Mouse (Mus musculus): ENCODE results near the gene Mcrs1.
A peak's percentile ranks its signal among the peaks of the same experiment; 100 is the strongest.
"Not testable (repeated sequence)": the region's sequence is repeated elsewhere in the genome, so short reads cannot be mapped to it uniquely, and the experiment has no call there.

Mcrs1 gene

DNA sequence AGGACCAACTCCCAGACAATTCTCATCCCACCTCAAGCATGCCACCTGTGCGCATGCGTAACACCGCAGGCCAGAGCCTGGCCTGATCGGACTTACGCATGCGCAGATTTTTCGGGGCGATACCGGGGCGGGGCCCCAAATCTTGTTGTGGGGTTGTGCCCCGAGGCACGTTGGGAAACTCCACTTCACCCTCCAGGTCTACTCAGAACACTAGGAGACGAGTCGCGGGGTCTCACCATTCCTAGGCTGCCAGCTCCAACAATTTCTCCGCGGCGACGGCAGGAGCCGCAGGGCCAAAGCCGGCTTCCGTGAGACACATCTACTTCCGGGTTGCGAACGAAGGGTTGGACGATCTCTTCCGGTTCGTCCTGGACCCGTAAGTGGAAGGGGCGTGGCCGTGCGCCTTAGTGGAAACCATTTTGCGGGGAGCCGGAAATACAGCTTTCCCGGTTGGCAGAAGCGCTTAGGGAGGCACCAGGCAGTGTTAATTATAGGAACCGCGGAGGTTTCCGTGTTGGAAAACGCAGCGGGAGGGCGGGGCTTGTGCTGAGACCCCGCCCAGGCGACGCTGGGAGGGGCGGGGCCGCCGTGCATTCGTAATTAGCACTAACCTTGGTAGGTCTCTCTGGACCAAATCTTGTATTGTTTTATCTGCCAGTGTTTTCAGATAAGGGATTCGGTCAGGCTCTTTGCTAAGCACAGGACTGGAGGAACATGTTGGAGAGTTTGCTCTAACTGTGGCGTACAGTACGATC is at the start of gene Mcrs1:
TSS of gene Mcrs1 (minus strand) at position 336 of the 755 bp plus-strand sequence.
- peak; percentile 91 to 92 for DNase-seq

DNA sequence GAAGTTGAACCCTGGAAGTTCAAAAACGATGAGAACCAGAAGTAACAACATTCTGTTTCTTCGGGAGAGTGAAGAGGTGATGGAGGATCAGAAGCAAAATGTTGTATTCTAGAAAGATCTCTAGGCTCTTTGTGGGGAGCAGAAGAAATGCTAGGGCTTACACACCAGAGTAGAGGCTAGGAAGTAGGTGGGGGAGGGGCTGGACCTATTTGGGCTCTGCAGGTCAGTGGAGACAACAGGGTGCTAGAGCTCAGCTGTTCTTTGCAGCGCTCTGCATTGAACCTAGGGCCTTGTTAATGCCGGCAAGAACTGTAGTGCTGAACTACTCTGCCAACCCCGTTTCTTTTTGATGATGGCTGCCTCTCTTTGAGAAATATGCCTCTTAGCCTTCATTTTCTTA is 44.5 kb upstream of the Mcrs1 start:
- DNase-seq = no peak

DNA sequence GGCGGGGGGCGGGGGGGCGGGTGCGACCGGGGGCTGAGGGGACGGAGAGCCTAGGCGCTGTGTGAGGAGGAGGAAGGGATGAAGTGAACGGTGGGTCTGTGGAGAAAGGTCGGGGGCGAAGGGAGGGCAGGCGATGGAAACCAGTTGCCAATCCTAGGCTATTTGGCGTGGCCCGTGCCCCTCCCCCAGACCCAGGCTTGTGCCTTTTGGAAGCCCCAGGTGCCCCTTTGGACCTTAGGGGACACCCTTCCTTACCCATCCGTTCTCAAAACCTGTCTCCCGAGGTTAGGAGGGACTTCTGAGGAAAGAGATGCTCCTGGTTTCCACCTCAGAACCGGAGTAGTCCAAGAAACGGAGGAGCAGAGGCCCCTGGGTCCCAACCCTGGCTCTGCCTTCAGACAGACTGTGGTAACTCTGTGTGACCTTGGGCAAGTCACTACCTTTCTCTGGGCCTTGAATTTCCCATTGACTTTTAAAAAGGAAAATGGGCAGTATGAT is 43.8 kb upstream of the Mcrs1 start, which contains the start of gene Fam186b:
TSS of gene Fam186b (minus strand) at position 405 of the 498 bp plus-strand sequence.
- peak in 1 of 2 experiments; percentile 30 for DNase-seq

GRCm38 (mm10) chr15:99294813-99295374 is 43.1 kb upstream of the Mcrs1 start, which contains the start of gene Prpf40b:
Gene Prpf40b, plus strand, starts transcription at chr15:99295087.
- peak; percentile 83 to 88 for DNase-seq

DNA sequence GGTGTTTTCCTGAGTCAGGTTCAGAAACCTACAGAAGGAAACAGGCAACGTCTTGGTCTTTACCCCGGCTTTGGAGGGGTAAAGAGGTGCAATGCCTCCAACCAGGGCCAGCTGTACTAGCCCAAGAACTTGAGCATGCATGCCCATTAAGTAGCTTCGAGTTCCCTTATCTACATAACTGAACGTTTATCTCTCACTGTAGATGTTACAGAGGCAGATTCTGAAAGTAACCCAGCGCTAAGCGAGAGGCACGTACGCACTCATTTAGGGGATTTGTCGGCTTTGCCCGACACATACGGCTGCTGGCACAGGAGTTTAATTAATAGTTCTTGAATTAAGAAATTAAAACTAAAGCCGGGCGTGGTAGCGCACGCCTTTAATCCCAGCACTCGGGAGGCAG is 42.5 kb upstream of the Mcrs1 start:
- DNase-seq = no peak

DNA sequence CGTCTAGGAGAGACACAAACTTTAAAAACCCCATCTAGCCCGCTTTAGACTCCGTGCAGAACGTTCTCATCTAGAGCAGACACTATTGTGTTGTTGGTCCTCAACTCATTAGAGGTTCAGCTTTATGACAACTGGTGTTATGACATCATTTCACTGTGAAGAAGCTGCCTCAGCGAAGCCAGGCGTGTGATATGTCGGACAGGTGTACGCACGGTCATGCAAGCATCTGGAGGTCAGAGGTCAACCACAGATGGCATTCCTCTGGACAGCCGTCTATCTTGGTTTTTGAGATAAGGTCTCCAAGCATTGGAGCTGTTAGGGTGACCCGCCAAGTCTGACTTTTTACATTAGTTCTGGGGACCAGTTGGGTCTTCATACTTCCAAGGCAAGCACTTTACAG is 38.8 kb upstream of the Mcrs1 start:
- DNase-seq = no peak

- DNase-seq = no peak
Measured at GRCm38 (mm10) chr15:99285189-99285535, 33.4 kb upstream of the Mcrs1 start.

DNA sequence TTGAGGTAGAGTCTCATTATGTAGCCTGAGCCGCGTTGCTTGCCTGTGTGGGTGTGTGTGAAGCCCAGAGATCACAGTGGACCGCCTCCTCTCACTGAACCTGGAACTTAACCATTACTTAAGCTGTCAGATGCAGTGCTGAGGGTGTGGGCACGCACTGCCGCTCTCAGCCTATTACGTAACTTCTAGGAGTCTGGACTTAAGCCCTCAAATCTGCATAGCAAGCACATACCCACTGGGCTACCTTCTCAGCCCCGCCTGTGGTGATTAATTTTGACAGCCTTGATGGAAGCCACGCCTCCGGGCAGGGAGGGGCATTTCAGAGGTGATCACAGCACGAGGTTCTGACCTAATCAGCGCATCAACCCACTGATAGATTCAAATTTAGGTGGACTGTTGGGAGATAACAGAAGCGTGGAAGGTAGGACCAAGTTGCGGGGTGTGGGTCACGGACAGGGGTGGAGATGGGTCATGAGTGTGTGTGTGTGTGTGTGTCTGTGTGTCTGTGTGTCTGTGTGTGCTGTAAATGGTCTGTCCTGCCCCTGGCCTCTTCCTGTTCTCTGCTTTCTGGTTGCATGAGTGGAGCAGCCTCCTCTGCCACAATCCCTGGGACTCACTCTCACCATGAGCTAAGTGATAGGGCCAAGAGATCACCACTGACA is 32.9 kb upstream of the Mcrs1 start:
- DNase-seq = no peak

DNA sequence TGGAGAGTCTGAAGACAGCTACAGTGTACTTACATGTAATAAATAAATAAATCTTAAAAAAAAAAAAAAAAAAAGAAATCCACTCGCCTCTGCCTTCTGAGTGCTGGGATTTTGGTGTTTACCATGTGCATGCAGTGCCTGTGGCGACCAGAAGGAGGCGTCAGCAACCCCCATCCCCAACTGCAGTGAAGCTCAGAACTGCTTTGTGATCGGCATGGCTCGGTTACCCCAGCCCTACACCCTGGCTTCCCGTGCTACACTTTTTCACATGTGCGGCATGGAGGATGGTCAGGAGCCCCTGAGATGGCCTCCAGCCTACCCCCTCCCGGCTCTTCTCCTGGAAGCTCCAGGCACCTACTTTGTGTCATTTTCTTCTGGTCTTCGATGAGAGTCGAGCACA is 31.7 kb upstream of the Mcrs1 start:
- no peak for DNase-seq

DNA sequence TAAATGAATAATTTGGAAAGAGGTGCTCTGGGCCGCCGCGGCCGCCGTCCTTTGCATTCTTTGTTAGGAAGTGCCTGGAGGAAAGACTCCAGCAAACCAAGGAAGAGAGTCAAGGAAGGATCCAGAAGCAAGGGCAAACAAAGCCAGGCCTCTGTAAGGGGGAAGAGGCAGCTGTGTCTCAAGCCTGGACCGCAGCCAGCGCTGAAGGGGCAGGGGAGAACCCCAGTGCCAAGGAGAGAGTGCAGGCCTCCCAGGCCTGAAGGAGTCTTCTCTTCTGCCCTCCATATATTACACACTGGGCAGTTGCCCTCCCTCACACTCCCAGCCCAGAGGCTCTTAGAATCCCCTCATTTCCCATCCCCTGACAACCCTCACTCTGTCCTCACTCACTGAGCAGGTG is 26.5 kb upstream of the Mcrs1 start:
- no peak for DNase-seq

GRCm38 (mm10) chr15:99276095-99276494 is 24.3 kb upstream of the Mcrs1 start:
- no peak for DNase-seq

- DNase-seq = peak in 1 of 2 experiments; percentile 51
Measured at GRCm38 (mm10) chr15:99265679-99266078, 13.9 kb upstream of the Mcrs1 start.

GRCm38 (mm10) chr15:99264363-99264762 is 12.6 kb upstream of the Mcrs1 start:
- no peak for DNase-seq

DNA sequence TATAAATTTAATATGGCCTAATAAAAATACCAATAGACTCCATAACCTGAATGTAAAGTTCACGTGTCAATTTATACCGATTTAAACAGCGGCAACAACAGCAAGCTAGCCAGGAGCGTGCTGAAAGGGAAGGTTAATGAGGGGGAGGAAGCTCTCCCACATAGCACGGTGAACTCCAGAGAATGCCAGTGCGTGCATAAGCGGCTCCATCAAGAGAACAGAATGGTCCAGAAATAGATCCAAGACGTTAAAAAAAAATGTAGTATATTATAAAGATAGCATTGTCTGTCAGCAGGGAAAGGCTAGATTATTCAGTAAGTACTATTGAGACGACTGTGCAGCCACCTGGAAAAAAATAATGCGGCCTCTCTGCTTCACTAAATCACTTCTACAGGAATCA is 10.9 kb upstream of the Mcrs1 start:
- DNase-seq = no peak

GRCm38 (mm10) chr15:99259730-99260252 is 8.0 kb upstream of the Mcrs1 start:
- DNase-seq = peak; percentile 61 to 68

DNA sequence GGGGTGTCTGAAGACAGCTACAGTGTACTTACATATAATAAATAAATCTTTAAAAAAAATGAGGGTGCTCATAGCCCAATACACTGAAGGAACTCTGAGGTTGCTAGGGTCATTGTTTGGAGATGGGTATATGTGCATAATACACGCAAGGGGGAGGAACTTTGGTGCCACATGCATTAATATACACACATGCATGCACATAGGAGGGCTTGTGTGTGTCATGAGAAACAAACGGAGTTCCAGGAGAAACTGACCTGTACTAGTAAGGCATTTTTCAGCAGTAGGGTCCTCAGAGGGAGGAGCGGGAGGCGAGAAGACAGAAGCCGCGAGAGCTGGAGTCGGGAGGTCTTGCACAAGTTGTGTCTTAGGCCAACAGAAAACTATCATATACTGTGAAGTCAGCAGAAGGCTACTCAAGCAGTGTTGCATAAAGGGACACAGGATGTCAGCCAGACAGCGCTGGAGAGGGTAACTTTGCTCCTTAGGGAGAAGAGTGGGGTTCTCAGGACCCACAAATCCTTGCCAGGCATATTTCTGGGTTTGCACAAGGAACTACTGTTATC is 7.5 kb upstream of the Mcrs1 start:
- no peak for DNase-seq

GRCm38 (mm10) chr15:99255241-99255749 is 3.5 kb upstream of the Mcrs1 start:
- DNase-seq = no peak

- no peak for DNase-seq
Measured at GRCm38 (mm10) chr15:99254477-99255005, 2.8 kb upstream of the Mcrs1 start.

DNA sequence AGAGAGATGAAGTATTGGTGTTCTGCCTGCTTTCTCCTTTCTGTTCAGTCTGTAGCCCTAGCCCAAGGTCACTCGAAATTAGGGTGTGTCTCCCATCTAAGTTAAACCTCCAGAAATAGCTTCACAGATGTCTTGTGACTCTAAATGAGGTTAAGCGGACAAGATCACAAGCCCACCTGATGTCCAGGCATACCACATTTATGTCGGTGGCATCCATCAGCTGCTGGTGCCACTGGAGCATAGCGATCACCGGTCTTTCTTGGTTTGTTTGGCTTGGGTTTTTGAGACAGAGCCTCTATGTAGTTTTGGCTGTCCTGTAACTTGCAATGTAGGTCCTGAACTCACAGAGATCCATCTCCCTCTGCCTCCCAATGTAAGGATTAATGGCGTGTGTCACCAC is 2.0 kb upstream of the Mcrs1 start:
- DNase-seq = no peak

GRCm38 (mm10) chr15:99253175-99253479 is 1.4 kb upstream of the Mcrs1 start:
- not testable (repeated sequence) for DNase-seq

DNA sequence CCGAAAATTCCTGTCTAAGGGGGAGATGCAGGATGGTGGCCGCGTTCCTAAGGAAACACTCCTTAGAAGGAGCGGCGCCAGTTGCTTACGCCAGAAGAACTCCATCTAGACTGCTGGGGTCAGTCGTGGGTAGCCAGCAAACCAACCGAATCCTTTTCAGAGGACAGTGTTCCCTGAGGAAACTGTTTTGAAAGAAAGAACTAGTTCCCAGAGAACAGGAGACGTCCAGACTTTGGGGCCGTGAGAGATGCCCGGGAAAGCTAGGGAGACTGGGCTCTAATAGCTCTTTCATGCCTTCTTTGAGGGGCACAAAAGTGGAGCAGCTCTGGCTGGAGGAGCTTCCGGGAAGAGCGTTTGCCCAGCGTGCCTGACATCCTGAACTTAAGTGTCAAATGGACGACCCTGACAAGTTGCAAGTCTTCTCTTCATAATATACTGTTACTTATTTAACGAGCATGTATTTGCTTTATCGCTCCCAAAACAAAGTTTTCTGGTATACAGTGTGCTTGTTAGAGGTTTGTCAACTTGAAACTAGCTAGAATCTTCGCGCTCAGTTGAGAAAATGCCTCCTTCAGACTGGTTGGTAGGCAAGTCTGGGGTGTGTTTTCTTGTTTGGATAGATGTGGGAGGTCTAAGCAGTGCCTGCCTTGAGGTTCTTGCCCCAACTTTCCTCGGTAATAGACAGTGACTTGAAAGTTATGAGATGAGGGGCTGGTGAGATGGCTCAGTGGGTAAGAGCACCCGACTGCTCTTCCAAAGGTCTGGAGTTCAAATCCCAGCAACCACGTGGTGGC is 817 bp upstream of the Mcrs1 start:
- peak in 1 of 2 experiments; percentile 12 for DNase-seq

DNA sequence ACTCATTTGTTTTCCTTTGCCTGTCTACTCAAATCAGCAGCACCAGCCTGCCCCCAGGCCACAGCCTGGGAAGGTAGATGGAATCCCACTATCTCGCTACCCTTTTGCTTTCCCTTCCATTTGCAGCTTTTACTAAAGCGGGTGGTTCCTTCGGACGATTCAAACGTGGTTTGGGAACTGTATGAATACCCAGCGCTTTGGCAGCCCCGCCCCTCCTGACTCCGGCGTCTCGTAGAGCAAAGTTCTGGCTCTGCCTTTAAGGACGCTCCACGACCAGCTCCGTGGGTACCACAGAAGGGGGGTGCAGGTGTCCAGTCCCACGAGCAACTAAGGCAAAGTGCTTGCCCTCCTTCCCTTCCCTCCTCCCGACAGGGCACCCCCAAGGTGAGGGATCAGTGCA is 650 bp downstream of the Mcrs1 start:
- DNase-seq = peak in 1 of 2 experiments; percentile 18

All from spleen, adult 18-20 months (tissue).